Mouse (Mus musculus) inflammation-experienced regulatory T-cells, adult 6 months (primary cell): ENCODE measurements around the gene Tekt5. TPM values are rescaled to one million over a fixed set of nuclear protein-coding genes. Genes with fewer than 3 reads are reported as not detected.

Experiments
- ATAC-seq: one replicate; pipeline ENCODE4 v1.8.0; 2017
- polyA plus RNA-seq, 3 experiments: library from polyadenylated mRNA; unstranded; fragments of 100-300 nt; shearing (Covaris generic); gene quantifications; one replicate each; pipeline ENCODE4 v1.2.1; 2017

Gene Tekt5
- not detected for polyA plus RNA-seq

DNA sequence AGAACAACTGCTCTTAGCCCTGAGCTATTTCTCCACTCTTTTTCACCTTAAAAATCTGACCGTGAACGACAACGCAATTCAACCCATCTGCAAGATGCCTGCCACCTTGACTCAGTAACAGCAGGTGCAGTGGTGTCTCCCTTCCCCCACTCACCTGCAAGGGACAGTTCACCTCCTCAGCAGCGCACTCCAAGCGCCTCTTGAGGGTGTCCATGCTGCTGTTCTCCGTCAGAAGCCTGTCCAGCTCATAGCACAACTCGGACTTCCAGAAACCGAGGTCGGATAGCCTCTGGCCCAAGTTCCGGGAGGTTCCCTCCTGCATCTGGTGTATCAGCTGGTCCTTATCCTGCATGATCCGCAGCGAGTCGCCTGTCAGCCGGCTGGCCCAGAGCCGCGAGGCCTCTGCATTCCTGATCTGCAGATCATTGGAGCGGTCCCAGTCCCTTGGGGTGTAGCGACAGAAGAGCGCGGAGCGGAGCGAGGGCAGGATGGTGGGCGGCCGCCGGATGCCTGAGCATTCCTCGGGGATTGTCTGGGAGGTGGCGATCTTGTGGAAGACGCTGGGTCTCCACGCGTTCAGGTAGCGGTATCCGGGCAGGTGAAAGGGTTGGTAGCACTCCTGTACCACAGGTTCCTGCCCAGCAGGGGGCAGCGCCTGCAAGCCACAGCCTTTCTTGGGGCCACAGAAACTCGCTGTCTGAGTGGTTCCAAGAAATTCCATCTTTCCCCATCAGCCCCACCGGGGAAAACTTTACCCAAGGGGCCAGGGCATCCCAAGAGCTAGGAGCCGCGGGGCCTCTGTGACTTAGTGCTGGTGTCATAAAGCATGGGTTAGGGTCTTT, at the start of gene Tekt5:
Gene Tekt5 (minus strand): TSS at position 792 of the 842 bp plus-strand sequence.
- no peak for ATAC-seq

DNA sequence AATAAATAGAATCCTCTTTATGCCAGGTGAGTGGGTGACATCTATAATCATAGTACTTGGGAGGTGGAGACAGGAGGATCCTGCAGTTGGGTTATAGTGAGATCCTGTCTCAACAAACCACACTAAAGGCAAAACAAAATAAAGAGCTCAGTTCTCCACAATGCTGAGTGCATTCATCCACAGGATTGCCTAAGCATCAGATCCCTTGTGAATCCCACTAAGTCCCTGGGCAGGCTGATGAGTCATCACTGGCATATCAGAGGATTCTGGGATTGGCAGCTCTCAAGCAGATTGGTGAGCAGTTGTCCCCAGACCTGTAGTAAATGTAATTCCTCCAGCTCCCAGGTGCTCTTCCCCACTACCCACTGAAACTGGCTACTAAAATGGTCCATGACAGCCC, 48.4 kb upstream of the Tekt5 start:
- ATAC-seq = no peak

DNA sequence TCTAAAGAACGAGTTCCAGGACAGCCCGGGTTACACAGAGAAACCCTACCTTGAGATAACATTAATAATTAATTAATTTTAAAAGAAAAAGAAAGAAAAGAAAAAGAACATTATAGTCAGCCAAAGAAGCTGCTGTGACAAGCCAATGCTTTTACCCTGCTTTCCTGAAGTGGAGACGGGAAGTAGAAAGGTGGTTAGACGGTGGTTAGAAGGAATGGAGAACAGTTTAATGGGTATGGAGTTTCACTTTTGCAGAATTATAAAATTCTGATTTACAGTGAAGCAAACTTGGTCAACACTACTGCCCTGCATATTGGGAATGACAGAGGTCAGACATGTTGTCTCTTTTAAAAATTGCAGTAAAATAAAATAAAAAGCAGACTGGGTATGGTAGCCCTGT, 46.5 kb upstream of the Tekt5 start:
- ATAC-seq = no peak

DNA sequence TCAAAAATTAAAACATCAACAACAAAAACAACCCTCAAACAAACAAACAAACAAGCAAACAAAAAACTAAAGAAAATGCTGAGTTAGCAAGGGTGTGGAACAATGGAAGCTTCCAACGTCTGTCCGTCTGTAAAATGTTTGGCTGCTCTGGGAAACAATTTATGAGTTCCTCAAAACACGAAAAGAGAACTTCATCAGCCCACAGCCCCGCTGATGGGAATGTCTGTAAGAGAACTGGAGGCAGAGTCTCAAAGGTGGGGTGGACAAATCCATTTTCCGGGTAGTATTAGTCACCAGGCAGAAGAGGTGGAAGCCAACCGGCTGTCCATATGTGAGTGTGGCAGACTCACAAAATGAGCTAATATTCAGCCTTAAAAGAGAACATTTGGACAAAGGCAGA, 46.0 kb upstream of the Tekt5 start:
- no peak for ATAC-seq

GRCm38 (mm10) chr16:10438055-10438454, 42.8 kb upstream of the Tekt5 start:
- no peak for ATAC-seq

DNA sequence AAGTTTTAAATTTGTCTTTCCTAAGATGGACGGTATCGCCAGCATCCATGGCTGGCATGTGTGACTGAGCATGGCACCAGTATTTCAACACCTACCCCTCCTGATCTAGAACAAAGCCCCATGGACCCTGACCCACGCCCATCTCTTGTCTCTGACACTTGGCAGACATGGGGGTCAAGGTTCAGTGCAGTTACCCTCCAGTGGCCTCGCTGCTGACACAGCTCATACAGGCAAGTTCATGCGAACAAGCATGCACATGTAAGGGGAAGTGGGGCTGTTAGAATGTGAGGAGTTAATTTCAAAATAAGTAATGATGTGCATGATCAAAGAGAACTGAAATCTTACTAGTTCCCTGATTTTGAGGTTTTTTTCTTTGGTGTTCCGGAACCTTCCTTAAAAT, 40.9 kb upstream of the Tekt5 start:
- no peak for ATAC-seq

GRCm38 (mm10) chr16:10433344-10433743, 38.1 kb upstream of the Tekt5 start:
- ATAC-seq = no peak

DNA sequence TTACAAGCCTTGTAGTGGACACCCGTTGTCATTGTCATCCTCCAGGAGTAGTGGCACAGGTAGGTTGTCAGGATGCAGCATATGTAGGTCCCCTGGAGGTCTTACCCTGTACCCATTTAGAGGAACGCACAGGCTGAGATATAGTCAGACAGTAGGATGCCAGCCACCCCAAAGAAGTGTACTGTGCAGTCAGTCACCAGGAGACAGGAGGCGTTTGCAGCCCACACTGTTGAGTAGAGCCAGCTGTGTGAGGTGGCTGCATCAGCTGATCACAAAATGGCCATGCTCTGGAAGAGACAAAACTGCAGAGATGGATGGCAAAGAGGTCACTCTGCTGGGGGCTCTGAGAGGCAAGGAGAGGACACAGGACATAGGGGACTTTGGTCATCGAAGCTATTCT, 37.1 kb upstream of the Tekt5 start:
- ATAC-seq = no peak

- ATAC-seq = no peak
Observed at GRCm38 (mm10) chr16:10431911-10432310, 36.6 kb upstream of the Tekt5 start.

DNA sequence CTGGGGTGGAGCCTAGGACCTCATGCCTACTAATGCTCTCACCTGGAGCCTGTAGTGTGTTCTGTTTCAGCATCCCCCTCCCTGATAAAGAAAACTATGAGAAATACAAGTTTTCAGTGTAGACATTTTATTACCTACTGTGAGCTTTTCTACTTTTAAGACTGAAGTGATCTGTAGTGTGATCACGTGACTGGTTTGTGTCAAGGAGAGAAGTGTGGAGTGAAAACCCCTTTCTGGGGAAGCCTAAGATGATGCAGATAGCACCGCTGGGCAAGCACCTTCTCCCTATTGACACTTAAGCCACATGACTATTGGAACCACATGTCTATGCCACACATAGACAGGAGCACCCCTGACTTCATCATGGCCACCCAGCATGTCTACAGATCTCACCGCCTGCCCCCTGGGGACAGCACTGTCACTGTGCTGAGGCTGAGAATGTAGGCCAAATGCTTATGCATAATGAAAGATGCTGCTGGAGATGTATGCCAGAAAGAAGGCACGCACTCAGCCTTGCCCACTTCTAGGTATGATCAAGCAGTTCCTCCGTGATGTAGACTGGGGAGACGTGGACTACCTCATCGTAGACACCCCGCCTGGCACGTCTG, 25.3 kb upstream of the Tekt5 start:
- no peak for ATAC-seq

GRCm38 (mm10) chr16:10417723-10418259, 22.5 kb upstream of the Tekt5 start:
- no peak for ATAC-seq

DNA sequence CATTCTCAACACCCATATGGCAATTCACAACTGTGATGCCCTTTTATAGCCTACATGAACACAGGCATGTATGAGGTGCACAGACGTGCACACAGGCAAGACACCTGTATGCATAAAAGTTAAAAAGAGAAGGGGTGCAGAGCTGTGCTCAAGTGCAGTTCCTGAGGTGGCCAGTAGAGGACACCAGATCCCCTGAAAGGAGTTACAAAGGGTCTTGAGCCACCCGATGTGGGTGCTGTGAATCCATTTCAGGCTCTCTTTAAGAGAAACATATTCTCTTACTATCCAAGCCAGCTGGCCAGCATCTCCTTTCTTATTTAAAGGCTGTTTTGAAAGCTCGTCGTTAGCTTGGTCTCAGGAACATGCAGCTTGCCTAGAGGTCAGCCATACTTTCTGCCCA, 21.6 kb upstream of the Tekt5 start:
- no peak for ATAC-seq

- no peak for ATAC-seq
Observed at GRCm38 (mm10) chr16:10415976-10416375, 20.7 kb upstream of the Tekt5 start.

- peak; percentile 98 for ATAC-seq
Observed at GRCm38 (mm10) chr16:10411764-10412746, 16.8 kb upstream of the Tekt5 start, which contains the start of gene Nubp1. Gene Nubp1 (plus strand): TSS chr16:10411948.

DNA sequence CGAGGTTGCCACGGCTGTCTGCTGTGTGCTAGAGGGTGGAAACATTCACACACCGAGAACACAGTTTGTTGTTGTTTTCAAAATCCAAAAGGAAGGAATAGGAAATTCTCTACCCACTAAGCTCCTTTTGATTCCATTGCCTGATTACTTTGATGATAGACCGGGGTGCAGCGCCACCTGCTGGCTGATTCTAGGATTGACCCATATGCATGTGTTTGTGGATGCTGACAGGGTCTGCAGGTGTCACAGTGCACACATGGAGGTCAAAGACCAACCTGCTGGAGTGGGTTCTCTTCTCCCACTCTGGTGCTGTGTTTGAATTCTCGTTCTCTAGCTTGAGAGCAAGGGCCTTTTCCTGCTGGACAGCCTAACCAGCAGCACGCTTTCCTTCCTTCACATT, 3.9 kb upstream of the Tekt5 start:
- ATAC-seq = peak; percentile 68

DNA sequence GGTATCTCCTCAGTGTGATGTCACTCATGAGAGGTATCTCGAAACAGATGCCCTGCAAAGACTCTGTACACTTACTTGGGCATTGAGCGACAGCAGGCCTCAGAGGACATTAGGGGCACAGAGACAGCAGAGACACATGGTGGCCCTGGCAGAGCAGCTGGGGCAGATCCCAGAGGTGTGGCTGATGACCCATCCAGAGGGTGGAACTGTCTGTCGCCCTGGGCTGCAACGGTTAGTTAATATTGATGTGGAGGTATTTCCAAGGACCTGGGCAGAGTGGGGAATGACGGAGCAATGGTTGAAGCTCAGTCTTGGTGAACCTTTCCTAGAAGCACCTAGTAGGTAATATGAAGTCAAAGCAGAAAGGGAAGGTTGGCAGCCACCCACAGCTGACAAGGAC, 3.5 kb upstream of the Tekt5 start:
- no peak for ATAC-seq

GRCm38 (mm10) chr16:10392587-10392986, 2.7 kb downstream of the Tekt5 start:
- ATAC-seq = no peak

DNA sequence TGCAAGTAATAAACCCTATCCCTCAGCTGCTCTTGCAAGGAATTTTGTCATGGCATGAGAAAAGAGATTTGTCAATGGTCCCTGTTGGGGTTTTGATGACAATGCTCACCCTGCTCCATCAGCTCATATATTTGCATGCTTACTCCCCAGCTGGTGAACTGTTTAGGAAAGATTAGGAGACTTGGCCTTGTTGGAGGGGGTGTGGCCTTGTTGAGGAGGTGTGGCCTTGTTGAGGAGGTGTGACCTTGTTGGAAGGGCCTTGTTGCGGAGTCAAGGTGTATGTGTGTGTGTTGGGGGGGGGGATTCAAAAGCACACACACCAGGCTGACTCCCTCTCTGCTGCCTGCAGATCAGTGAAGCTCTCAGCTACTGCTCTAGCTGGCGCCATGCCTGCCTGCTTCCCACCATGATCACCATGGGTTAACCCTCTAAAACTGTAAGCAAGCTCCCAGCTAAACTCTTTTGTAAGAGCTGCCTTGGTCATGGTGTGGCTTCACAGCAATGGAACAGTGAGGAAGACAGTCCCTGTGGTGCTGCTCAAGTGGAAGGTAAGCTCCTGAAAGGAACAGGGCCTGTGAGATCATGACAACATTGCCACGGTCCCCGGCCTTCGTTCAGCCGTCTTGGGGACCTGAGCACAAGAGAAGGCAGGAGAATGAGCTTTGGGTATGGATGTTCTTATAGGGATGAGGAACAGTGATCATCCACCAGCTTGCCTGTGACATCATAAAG, 6.5 kb downstream of the Tekt5 start:
- no peak for ATAC-seq

- no peak for ATAC-seq
Observed at GRCm38 (mm10) chr16:10385261-10385660, 10.0 kb downstream of the Tekt5 start.

GRCm38 (mm10) chr16:10384544-10384943, 10.7 kb downstream of the Tekt5 start:
- no peak for ATAC-seq

DNA sequence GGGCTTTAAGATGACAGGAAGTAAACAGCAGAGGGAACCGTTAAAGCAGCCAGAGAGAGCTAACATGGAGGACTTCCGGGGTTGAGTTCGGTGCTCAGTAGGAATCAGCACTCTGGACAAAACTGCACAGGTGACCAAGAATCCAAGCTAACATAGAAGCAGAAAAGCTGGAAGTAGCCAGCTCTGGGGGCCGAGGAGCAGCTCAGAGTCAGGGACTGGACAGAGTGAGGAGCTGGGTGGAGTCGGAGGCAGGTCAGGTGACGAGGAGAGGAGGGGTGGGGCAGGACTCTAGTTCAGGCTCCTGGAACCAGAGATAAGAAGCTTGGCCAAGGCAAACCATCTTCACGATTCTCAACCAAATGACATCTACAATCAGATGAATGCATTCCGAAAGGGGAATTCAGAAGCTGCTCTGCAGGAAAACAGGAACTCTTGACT, 11.2 kb downstream of the Tekt5 start:
- no peak for ATAC-seq

DNA sequence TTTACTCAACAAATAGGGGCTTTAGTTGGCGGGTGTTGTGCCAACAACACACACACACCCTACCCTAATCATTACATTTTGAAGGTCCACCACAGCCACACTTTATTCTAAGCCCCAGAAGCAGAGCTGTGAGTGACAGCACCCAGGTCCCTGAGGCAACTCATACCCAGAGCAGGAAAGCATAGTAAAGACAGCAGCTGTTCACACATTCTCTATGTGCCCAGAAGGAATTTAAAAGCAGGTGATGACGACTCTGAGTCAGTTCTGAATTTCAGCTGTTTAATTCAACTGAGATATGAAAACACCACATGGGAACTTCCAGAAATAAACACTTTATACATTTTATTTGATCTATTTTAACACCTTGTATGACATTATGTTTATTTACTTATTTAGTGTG, 15.8 kb downstream of the Tekt5 start:
- ATAC-seq = no peak
